Mouse (Mus musculus) neural tube, postnatal 0 days (tissue): ENCODE measurements around the gene Ptgfr. TPM values are rescaled to one million over a fixed set of nuclear protein-coding genes. Genes with fewer than 3 reads are reported as not detected.

Source experiments
- polyA plus RNA-seq: library from polyadenylated mRNA; unstranded; fragments of >200 nt; fragmentation: Nextera tagmentation; extraction: Ambion mirVana; gene quantifications from 2 replicates; pipeline ENCODE4 v1.2.1, GENCODE M21; 2015

Ptgfr gene
- polyA plus RNA-seq: 1.7 and 2.9 TPM in 2 replicates

DNA sequence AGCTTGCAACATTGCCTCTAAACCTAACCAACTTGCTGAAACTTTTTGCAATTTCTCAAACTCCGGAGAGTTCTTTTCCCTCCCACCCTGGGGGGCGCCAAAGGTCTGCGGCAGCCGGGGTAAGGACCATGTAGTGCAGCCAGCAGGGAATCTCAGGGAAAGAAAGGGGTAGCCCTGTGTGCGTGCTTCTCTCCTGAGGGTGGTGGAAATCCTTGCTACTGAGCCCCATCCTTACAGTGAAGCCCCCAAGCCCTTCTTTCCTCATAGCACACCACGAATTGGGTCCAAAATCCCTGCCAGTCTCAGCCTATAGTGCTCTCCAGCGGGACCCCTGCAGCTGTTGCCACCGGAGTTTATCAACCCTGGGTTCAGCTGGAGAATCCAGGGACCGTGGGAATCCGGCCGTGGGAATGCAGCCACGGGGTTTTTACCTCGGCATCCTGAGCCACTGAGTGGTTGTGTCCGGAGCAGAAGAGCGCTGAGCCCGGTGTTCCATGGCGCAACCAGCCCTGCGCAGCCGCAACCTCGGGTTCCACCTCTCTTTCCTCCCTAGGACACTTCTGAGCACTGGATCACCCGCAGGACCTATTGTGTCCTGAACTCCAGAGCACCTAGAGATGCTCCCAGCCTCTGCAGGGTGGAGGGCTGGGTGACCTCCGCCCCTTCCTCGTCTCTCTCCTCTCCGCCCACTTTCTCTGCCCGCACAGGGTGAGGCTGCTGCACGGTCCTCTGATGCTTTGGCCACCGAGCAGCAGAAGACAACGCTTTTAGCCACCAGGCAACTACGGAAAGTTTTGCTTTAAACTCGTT lies at the start of gene Ptgfr:
Gene Ptgfr, minus strand, starts transcription at position 760 of the 810 bp plus-strand sequence.

GRCm38 (mm10) chr3:151749737-151750136 lies 87.7 kb downstream of the Ptgfr start, which contains the start of gene Ifi44:
Ifi44 (minus strand) TSS chr3:151749960.

Other genes starting within 250 kb of the Ptgfr start
- gene Ifi44, start 87.7 kb downstream of the Ptgfr start, polyA plus RNA-seq: 0.82 and 1.3 TPM in 2 replicates
- gene Ifi44l, start 74.7 kb downstream of the Ptgfr start, polyA plus RNA-seq: 0.26 and 0.28 TPM in 2 replicates